Mouse (Mus musculus) ES-E14 (cell line): ENCODE results near the gene Gm9733. TPM values are rescaled to one million over a fixed set of nuclear protein-coding genes. Genes with fewer than 3 reads are reported as not detected.
"Not testable (repeated sequence)": the region's sequence is repeated elsewhere in the genome, so short reads cannot be mapped to it uniquely, and the experiment has no call there.

Experiments used
- DNase-seq: peaks from one replicate; pipeline ENCODE4 v3.0.0-alpha.2; 2013; ENCODE audit warnings: low read depth, low spot score
- H3K27ac ChIP-seq: 2 replicates; pipeline ENCODE4 v1.5.1; 2012; ENCODE audit warnings: low read depth, mild to moderate bottlenecking, low read length, moderate library complexity, mixed read lengths; ENCODE audit not compliant: poor library complexity, insufficient read depth, severe bottlenecking
- H3K36me3 ChIP-seq: 2 replicates; pipeline ENCODE4 v1.6.1; 2012; ENCODE audit warnings: mild to moderate bottlenecking, low read length, moderate library complexity, mixed read lengths; ENCODE audit not compliant: control insufficient read depth, poor library complexity, insufficient read depth, severe bottlenecking
- H3K4me1 ChIP-seq, 2 experiments: fragments of 150-350 bp in 1 of 2; sonication (generic) in 1 of 2; 2 replicates each; pipeline ENCODE4 v1.6.1; 2012; ENCODE audit warnings: low read length in 2 of 2, mild to moderate bottlenecking in 1 of 2, mixed read lengths in 1 of 2; ENCODE audit not compliant: control insufficient read depth in 2 of 2, insufficient read depth in 2 of 2, poor library complexity in 1 of 2
- H3K4me3 ChIP-seq, 2 experiments: fragments of 150-350 bp in 1 of 2; sonication (generic) in 1 of 2; 2 replicates each; pipeline ENCODE4 v1.5.1; 2012; ENCODE audit warnings: low read length in 2 of 2, low read depth in 1 of 2, mild to moderate bottlenecking in 1 of 2, mixed read lengths in 1 of 2; ENCODE audit not compliant: insufficient read depth in 1 of 2, poor library complexity in 1 of 2, severe bottlenecking in 1 of 2
- H3K9ac ChIP-seq: 2 replicates; pipeline ENCODE4 v1.6.1; 2012; ENCODE audit warnings: low read depth, mild to moderate bottlenecking, low read length, mixed read lengths; ENCODE audit not compliant: poor library complexity, insufficient read depth, severe bottlenecking
- H3K9me3 ChIP-seq: fragments of 150-350 bp; sonication (generic); 2 replicates; pipeline ENCODE4 v1.6.1; 2012; ENCODE audit warnings: low read depth, mild to moderate bottlenecking, low read length; ENCODE audit not compliant: control insufficient read depth, insufficient read depth
- CHD2 ChIP-seq: IDR thresholded peaks from 2 replicates; pipeline ENCODE4 v1.6.1; 2014; ENCODE audit warnings: mild to moderate bottlenecking, low read depth, low read length, inconsistent platforms
- HCFC1 ChIP-seq: IDR thresholded peaks from 2 replicates; pipeline ENCODE4 v1.6.1; 2012; ENCODE audit warnings: low read length, inconsistent platforms, borderline replicate concordance; ENCODE audit not compliant: insufficient read depth
- MAFK ChIP-seq: IDR thresholded peaks from 2 replicates; pipeline ENCODE4 v1.6.1; 2014; ENCODE audit warnings: mild to moderate bottlenecking, low read depth, low read length, inconsistent platforms; ENCODE audit not compliant: insufficient read depth
- ZC3H11A ChIP-seq: IDR thresholded peaks from 2 replicates; pipeline ENCODE4 v1.6.1; 2012; ENCODE audit warnings: low read depth, mild to moderate bottlenecking, inconsistent platforms, low read length, borderline replicate concordance
- ZNF384 ChIP-seq: IDR thresholded peaks from 2 replicates; pipeline ENCODE4 v1.6.1; 2012; ENCODE audit warnings: low read depth, low read length, inconsistent platforms
- in situ Hi-C, 2 experiments: fragments of 600-800 bp; cut with MboI; formaldehyde crosslinking; loops; one replicate each; pipeline ENCODE4 v1.15.1; 2025; ENCODE audit warnings: low sequenced_read_pairs in 2 of 2, inconsistent platforms in 1 of 2; ENCODE audit not compliant: unreplicated experiment in 2 of 2
- total RNA-seq: library from RNA; depleted of rRNA; stranded (reverse); fragments of 300-350 nt; gene quantifications from 2 replicates; pipeline ENCODE4 v1.2.3, GENCODE M21; 2012; rRNA removed

Gm9733 gene
- total RNA-seq = not detected in 2 replicates

DNA sequence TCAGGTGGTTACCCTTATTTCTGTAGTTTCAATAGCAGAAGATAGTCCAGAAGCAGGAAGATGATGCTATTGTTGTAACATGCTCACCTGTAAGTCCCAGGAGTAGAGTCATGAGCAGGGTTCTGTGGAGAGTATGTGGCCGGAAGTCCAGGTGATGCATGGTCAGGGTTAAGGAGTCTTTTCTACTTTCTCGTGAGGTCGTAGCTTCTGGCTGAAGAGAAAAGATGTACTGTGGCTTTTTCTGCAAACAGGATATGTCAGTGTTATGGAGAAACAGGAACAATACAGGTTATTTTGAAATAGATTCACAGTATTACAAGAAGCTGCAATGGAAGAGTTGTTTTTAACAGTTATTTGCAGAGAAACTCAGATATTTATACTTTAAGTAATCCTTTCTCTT, at the start of gene Gm9733:
Gene Gm9733, minus strand, starts transcription at position 240 of the 400 bp plus-strand sequence.
- TF ChIP-seq HCFC1 (no peak), MAFK (no peak), ZC3H11A (no peak), CHD2 (no peak), ZNF384 (no peak)
- no peak within 1 kb of the TSS for H3K27ac ChIP-seq
- H3K9me3 ChIP-seq = no peaks in the 10 kb centered on the region; the same call in 1 of the 2 replicates
- H3K9ac ChIP-seq = no peak within 1 kb of the TSS
- no peaks in the 10 kb centered on the region for H3K36me3 ChIP-seq
- in situ Hi-C loops = no loop called here
- no peaks in the 10 kb centered on the region for H3K4me1 ChIP-seq
- H3K4me3 ChIP-seq = no peak within 1 kb of the TSS
- no peak for DNase-seq

DNA sequence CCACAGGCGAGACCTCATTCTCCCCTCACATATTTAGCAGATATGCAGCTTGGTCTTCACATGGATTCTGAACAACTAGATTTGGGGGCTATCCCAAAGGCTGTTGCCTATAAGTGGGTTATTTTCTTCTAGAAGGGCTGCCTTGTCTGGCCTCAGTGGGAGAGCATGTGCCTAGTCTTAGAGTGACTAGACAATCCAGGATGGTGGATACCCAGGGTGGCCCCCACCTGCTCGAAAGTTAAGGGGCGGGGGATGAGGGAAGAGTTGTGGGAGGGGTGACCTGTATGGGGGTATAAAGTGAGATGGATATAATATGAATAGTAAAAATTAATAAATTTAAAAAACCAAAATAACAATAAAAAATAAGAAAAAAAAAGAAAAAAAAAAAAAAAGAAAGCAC, 23.6 kb upstream of the Gm9733 start:
- DNase-seq, H3K4me1 ChIP-seq, H3K27ac ChIP-seq, H3K36me3 ChIP-seq, H3K9me3 ChIP-seq, in situ Hi-C loops, H3K9ac ChIP-seq, H3K4me3 ChIP-seq: not testable (repeated sequence)

DNA sequence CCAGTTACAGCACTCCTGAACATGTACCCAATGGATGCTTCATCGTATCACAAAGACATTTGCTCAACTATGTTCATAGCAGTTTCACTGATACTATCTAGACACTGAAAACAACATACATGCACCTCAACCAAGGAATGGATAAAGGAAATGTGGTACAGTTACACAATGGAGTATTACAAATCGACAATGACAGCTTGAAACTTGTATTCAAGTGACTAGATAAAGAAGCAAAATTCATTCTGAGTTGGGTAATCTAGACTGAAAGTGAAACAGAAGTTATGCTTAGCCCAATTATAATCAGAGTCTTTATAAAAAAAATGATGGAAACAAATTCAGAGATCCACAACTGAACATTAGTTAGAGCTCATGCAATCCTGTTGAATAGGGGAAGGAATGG, 18.2 kb upstream of the Gm9733 start:
- in situ Hi-C loops, H3K4me3 ChIP-seq, H3K4me1 ChIP-seq, DNase-seq, H3K9me3 ChIP-seq, H3K36me3 ChIP-seq, H3K9ac ChIP-seq, H3K27ac ChIP-seq: not testable (repeated sequence)

DNA sequence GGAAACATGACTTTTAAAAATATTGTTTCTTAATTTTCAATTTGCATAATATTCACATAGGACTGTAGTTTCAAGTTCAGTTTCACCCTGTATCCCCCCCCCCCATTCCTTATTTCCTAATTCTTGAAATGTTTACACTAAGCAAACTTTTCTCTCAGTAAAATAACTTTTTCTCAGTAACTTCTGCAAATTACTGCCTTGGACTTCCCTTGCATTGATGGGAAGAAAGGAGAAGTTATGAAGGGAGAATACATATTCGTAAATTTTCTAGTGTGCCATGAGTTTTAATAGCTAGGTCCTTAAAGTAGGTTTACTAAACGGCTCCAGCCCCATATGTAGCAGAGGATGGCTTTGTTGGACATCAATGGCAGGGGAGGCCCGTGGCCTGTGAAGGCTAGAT, 13.5 kb upstream of the Gm9733 start:
- H3K9ac ChIP-seq, H3K27ac ChIP-seq, H3K4me1 ChIP-seq, H3K4me3 ChIP-seq, DNase-seq, H3K9me3 ChIP-seq, in situ Hi-C loops, H3K36me3 ChIP-seq: not testable (repeated sequence)

GRCm38 (mm10) chr3:15340287-15340686, 8.2 kb upstream of the Gm9733 start:
- no peak overlapping the region for H3K27ac ChIP-seq
- in situ Hi-C loops = no loop called here
- H3K9me3 ChIP-seq = no peaks in the 10 kb centered on the region
- no peaks in the 10 kb centered on the region for H3K4me1 ChIP-seq
- TF ChIP-seq MAFK (no peak), ZNF384 (no peak), ZC3H11A (no peak), CHD2 (no peak), HCFC1 (no peak)
- no peak overlapping the region for H3K9ac ChIP-seq
- no peak overlapping the region for H3K4me3 ChIP-seq
- no peak for DNase-seq
- no peaks in the 10 kb centered on the region for H3K36me3 ChIP-seq
